ENCODE assay signal across 18 mouse cellular contexts in the genomic region with DNA sequence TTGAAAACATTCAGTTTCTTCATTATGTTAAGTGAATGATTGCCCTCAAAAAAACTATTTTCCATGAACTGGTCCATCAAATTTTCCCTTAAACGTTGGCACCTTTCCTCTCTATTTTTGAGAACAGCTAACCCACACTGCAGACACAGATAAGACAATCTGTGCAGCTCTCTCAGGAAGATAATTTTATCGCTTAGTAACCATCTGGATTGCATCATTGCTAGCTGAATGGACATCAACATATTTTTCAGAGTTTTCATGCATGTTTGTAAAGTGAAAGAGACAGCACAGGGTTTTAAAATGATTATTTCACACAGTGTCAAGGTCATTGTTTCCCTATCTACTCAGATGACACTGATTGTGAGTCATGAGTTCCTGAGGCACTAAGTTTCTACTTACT.
DNase-seq lines count a peak whose midpoint lies in the region; ATAC-seq and TF ChIP-seq lines count a peak whose summit lies in the region.
"Had no signal": no experiment of that assay in that cellular context is flagged by ENCODE, and none has a peak within 500 bp of the region (broad histone marks: within the 10 kb centered on the region; RNA-seq: fewer than 3 reads in every experiment).

No protein-coding gene starts in this region.

- H3K9me3 ChIP-seq in embryonic facial prominence, embryonic 14.5 days (ENCODE audit: control insufficient read depth, low read length), result no peaks in the 10 kb centered on the region
- H3K9me3 ChIP-seq in embryonic facial prominence, embryonic 10.5 days, result no peaks in the 10 kb centered on the region
- no peaks in the 10 kb centered on the region for H3K9me3 ChIP-seq in midbrain, postnatal 0 days (ENCODE audit: low read length)
- no peaks in the 10 kb centered on the region for H3K9me3 ChIP-seq in midbrain, embryonic 15.5 days
- H3K9me3 ChIP-seq: forebrain, embryonic 15.5 days; heart, embryonic 12.5 days; intestine, embryonic 15.5 days; midbrain, embryonic 10.5 days had no signal

- no peak overlapping the region for H3K4me3 ChIP-seq in embryonic facial prominence, embryonic 14.5 days (ENCODE audit: low read depth, low read length)
- no peak overlapping the region for H3K4me3 ChIP-seq in embryonic facial prominence, embryonic 10.5 days
- H3K4me3 ChIP-seq in midbrain, postnatal 0 days (ENCODE audit: low read depth, low read length), result no peak overlapping the region
- H3K4me3 ChIP-seq in midbrain, embryonic 15.5 days, result no peak overlapping the region
- H3K4me3 ChIP-seq: forebrain, embryonic 15.5 days; heart, embryonic 12.5 days; intestine, embryonic 15.5 days; midbrain, embryonic 10.5 days had no signal

- no peak overlapping the region for H3K4me2 ChIP-seq in embryonic facial prominence, embryonic 14.5 days (ENCODE audit: low read depth, low read length)
- no peak overlapping the region for H3K4me2 ChIP-seq in midbrain, postnatal 0 days (ENCODE audit: low read depth, low read length, poor library complexity, severe bottlenecking)
- H3K4me2 ChIP-seq in midbrain, embryonic 15.5 days, result no peak overlapping the region
- H3K4me2 ChIP-seq: forebrain, embryonic 15.5 days; heart, embryonic 12.5 days; hindbrain, embryonic 14.5 days; intestine, embryonic 15.5 days; liver, embryonic 11.5 days had no signal

- DNase-seq in embryonic facial prominence, embryonic 14.5 days (ENCODE audit: low spot score), result peak; percentile 24
- DNase-seq in embryonic facial prominence, embryonic 10.5 days (ENCODE audit: low spot score), result no peak
- DNase-seq in layer of hippocampus, adult 11-12 months (ENCODE audit: low spot score), result peak; percentile 13
- DNase-seq in layer of hippocampus, adult 8-10 months (ENCODE audit: low spot score in 2 of 2), result no peak
- DNase-seq in midbrain, postnatal 0 days (ENCODE audit: low spot score), result peak; percentile 9
- DNase-seq in skeletal muscle tissue, adult 2 months (ENCODE audit: low read depth, low spot score), result peak; percentile 2
- DNase-seq in gastrocnemius, postnatal 10 days, result no peak
- DNase-seq: cerebellum, adult 11 months; cerebellum, postnatal 14 days; lung, adult 2 months; lung, postnatal 4 days had no signal

- no peaks in the 10 kb centered on the region for H3K4me1 ChIP-seq in embryonic facial prominence, embryonic 14.5 days (ENCODE audit: control insufficient read depth, insufficient read depth, low read length)
- H3K4me1 ChIP-seq in embryonic facial prominence, embryonic 10.5 days, result no peaks in the 10 kb centered on the region
- H3K4me1 ChIP-seq in midbrain, postnatal 0 days (ENCODE audit: insufficient read depth, low read length), result no peaks in the 10 kb centered on the region
- H3K4me1 ChIP-seq in midbrain, embryonic 15.5 days, result no peaks in the 10 kb centered on the region
- H3K4me1 ChIP-seq: forebrain, embryonic 15.5 days; intestine, embryonic 15.5 days; midbrain, embryonic 10.5 days had no signal

- TF ChIP-seq CTCF in midbrain, postnatal 0 days (IDR thresholded peaks at IDR 0.05), result no peak

- H3K27ac ChIP-seq in embryonic facial prominence, embryonic 14.5 days (replicated peaks; ENCODE audit: low read depth, low read length), result no peak overlapping the region
- H3K27ac ChIP-seq in embryonic facial prominence, embryonic 10.5 days (replicated peaks), result no peak overlapping the region
- no peak overlapping the region for H3K27ac ChIP-seq in midbrain, postnatal 0 days (ENCODE audit: low read depth, low read length)
- no peak overlapping the region for H3K27ac ChIP-seq in midbrain, embryonic 15.5 days
- H3K27ac ChIP-seq: forebrain, embryonic 15.5 days; hindbrain, embryonic 14.5 days; intestine, embryonic 15.5 days; midbrain, embryonic 10.5 days had no signal

- no peaks in the 10 kb centered on the region for H3K27me3 ChIP-seq in embryonic facial prominence, embryonic 14.5 days (replicated peaks; ENCODE audit: control insufficient read depth, insufficient read depth, low read length)
- no peaks in the 10 kb centered on the region for H3K27me3 ChIP-seq in embryonic facial prominence, embryonic 10.5 days (replicated peaks; ENCODE audit: low read depth, poor library complexity, severe bottlenecking)
- no peaks in the 10 kb centered on the region for H3K27me3 ChIP-seq in midbrain, postnatal 0 days (ENCODE audit: insufficient read depth, low read length)
- H3K27me3 ChIP-seq in midbrain, embryonic 15.5 days (replicated peaks), result no peaks in the 10 kb centered on the region
- H3K27me3 ChIP-seq: forebrain, embryonic 15.5 days; heart, embryonic 12.5 days; intestine, embryonic 15.5 days had no signal

- 52% methylated on average over 2 of the region's 2 CpGs for WGBS in embryonic facial prominence, embryonic 14.5 days
- WGBS in embryonic facial prominence, embryonic 10.5 days, result 71% methylated on average over 2 of the region's 2 CpGs
- WGBS in midbrain, postnatal 0 days, result 63% methylated on average over 2 of the region's 2 CpGs
- WGBS in midbrain, embryonic 15.5 days, result 65% methylated on average over 2 of the region's 2 CpGs

- no peak for ATAC-seq in embryonic facial prominence, embryonic 14.5 days (ENCODE audit: low read depth)
- no peak for ATAC-seq in midbrain, postnatal 0 days (ENCODE audit: low FRiP score)
- ATAC-seq in midbrain, embryonic 15.5 days (replicated peaks), result no peak
- ATAC-seq: forebrain, embryonic 15.5 days; intestine, embryonic 15.5 days had no signal

- no peaks in the 10 kb centered on the region for H3K36me3 ChIP-seq in embryonic facial prominence, embryonic 14.5 days (ENCODE audit: control insufficient read depth, insufficient read depth, low read length)
- H3K36me3 ChIP-seq in embryonic facial prominence, embryonic 10.5 days (replicated peaks), result no peaks in the 10 kb centered on the region
- H3K36me3 ChIP-seq in midbrain, postnatal 0 days (ENCODE audit: insufficient read depth, low read length), result no peaks in the 10 kb centered on the region
- no peaks in the 10 kb centered on the region for H3K36me3 ChIP-seq in midbrain, embryonic 15.5 days (replicated peaks)
- H3K36me3 ChIP-seq: forebrain, embryonic 15.5 days; heart, embryonic 12.5 days; intestine, embryonic 15.5 days; midbrain, embryonic 10.5 days had no signal

- no peak overlapping the region for H3K9ac ChIP-seq in embryonic facial prominence, embryonic 14.5 days (ENCODE audit: low read depth, low read length)
- no peak overlapping the region for H3K9ac ChIP-seq in midbrain, postnatal 0 days (replicated peaks; ENCODE audit: low read length, poor library complexity, severe bottlenecking)
- no peak overlapping the region for H3K9ac ChIP-seq in midbrain, embryonic 15.5 days
- H3K9ac ChIP-seq: forebrain, embryonic 15.5 days; heart, embryonic 12.5 days; hindbrain, embryonic 14.5 days; intestine, embryonic 15.5 days had no signal

Comparison
In these comparisons a context has a peak if more than half of its experiments do, and no peak if none do; other contexts are left out.
1. DNase-seq: peak in embryonic facial prominence, embryonic 14.5 days (single experiment), layer of hippocampus, adult 11-12 months (single experiment), midbrain, postnatal 0 days (single experiment) and skeletal muscle tissue, adult 2 months (single experiment); none in embryonic facial prominence, embryonic 10.5 days (single experiment), layer of hippocampus, adult 8-10 months (0 of 2) and gastrocnemius, postnatal 10 days (single experiment).